8 mouse cellular contexts compared by ENCODE assay signal in genomic region chr4:118566161-118566676, GRCm38 (mm10). TPM values are rescaled to one million over a fixed set of nuclear protein-coding genes. Genes with fewer than 3 reads are reported as not detected.
DNase-seq lines count a peak whose midpoint lies in the region; ATAC-seq and TF ChIP-seq lines count a peak whose summit lies in the region.

No protein-coding gene starts in this region.

- H3K4me3 ChIP-seq in cerebellum, adult 2 months (replicated peaks; ENCODE audit: insufficient read depth, low read depth, low read length), result no peak overlapping the region
- H3K4me3 ChIP-seq in neural tube, embryonic 15.5 days (replicated peaks), result no peak overlapping the region
- no peak overlapping the region for H3K4me3 ChIP-seq in liver, postnatal 0 days (ENCODE audit: low read depth, low read length)

- H3K27ac ChIP-seq in cerebellum, adult 2 months (ENCODE audit: insufficient read depth, low read length), result no peak overlapping the region
- H3K27ac ChIP-seq in neural tube, embryonic 15.5 days (replicated peaks), result no peak overlapping the region
- no peak overlapping the region for H3K27ac ChIP-seq in liver, postnatal 0 days (ENCODE audit: low read depth)

- DNase-seq in cerebellum, adult 2 months, result peak; percentile 21 to 23
- peak; percentile 55 for DNase-seq in neural tube, embryonic 10.5 days (ENCODE audit: extremely low spot score, low spot score)
- DNase-seq in c-Kit-negative CD71-positive TER-119-positive erythroid progenitor cells, embryonic 14.5 days (ENCODE audit: low read depth, low spot score), result peak; percentile 67
- DNase-seq in induced T-regulatory cell, adult 2 months (ENCODE audit: low read depth), result peak; percentile 44
- DNase-seq in liver, postnatal 0 days, result peak; percentile 52
- DNase-seq in testis, postnatal 10 days (ENCODE audit: low spot score), result peak; percentile 57

- H3K9ac ChIP-seq in neural tube, embryonic 15.5 days (replicated peaks), result no peak overlapping the region
- H3K9ac ChIP-seq in liver, postnatal 0 days (replicated peaks), result no peak overlapping the region

- ATAC-seq in cerebellum, adult (ENCODE audit: insufficient number of reproducible peaks, low FRiP score, low TSS enrichment), result no peak
- no peak for ATAC-seq in neural tube, embryonic 15.5 days (ENCODE audit: low FRiP score)
- ATAC-seq in liver, postnatal 0 days, result no peak

- no peaks in the 10 kb centered on the region for H3K4me1 ChIP-seq in cerebellum, adult 2 months (ENCODE audit: control insufficient read depth, insufficient read depth, low read length)
- H3K4me1 ChIP-seq in neural tube, embryonic 15.5 days, result no peaks in the 10 kb centered on the region
- no peaks in the 10 kb centered on the region for H3K4me1 ChIP-seq in liver, postnatal 0 days (ENCODE audit: insufficient read depth)

- no peak overlapping the region for H3K4me2 ChIP-seq in neural tube, embryonic 15.5 days
- H3K4me2 ChIP-seq in liver, postnatal 0 days (ENCODE audit: low read depth, low read length), result no peak overlapping the region

- no peak for TF ChIP-seq POLR2A in cerebellum, adult 2 months (IDR thresholded peaks at IDR 0.05; ENCODE audit: borderline replicate concordance, insufficient read depth, low read length)

- no peak for TF ChIP-seq EP300 in liver, postnatal 0 days (IDR thresholded peaks at IDR 0.05; ENCODE audit: low read depth)

- H3K36me3 ChIP-seq in neural tube, embryonic 15.5 days, result no peaks in the 10 kb centered on the region
- no peaks in the 10 kb centered on the region for H3K36me3 ChIP-seq in liver, postnatal 0 days (replicated peaks; ENCODE audit: insufficient read depth, low read length)

- WGBS in cerebellum, adult 2 months, result 31% methylated on average over 7 of the region's 7 CpGs
- WGBS in neural tube, embryonic 15.5 days, result 33% methylated on average over 7 of the region's 7 CpGs
- WGBS in liver, postnatal 0 days (ENCODE audit: insufficient replicate concordance), result 29% methylated on average over 7 of the region's 7 CpGs

- no peaks in the 10 kb centered on the region for H3K27me3 ChIP-seq in cerebellum, adult 2 months (ENCODE audit: control insufficient read depth, insufficient read depth, low read length)
- H3K27me3 ChIP-seq in neural tube, embryonic 15.5 days (replicated peaks), result no peaks in the 10 kb centered on the region
- H3K27me3 ChIP-seq in liver, postnatal 0 days (ENCODE audit: insufficient read depth, low read length), result no peaks in the 10 kb centered on the region

- no peaks in the 10 kb centered on the region for H3K9me3 ChIP-seq in neural tube, embryonic 15.5 days (replicated peaks)
- no peaks in the 10 kb centered on the region for H3K9me3 ChIP-seq in liver, postnatal 0 days (ENCODE audit: low read length)

- peak; percentile 47; the same call in 1 of the 2 replicates for TF ChIP-seq CTCF in cerebellum, adult 2 months (IDR thresholded peaks at IDR 0.05; ENCODE audit: borderline replicate concordance, insufficient read depth, low read depth, low read length)
- TF ChIP-seq CTCF in liver, postnatal 0 days (IDR thresholded peaks at IDR 0.05; ENCODE audit: low read depth), result peak; percentile 98

RNA-seq across cellular contexts. Expression of gene Tmem125, which starts 22.4 kb away (rescaled TPM):
- polyA plus RNA-seq in cerebellum, adult 2 months (2012; rRNA removed), result 43.5 and 60.1 TPM in 2 replicates
- 0.20 and 1.8 TPM in 2 replicates for polyA plus RNA-seq in neural tube, embryonic 15.5 days (2015; fragmentation: Nextera tagmentation; extraction: Ambion mirVana)
- polyA plus RNA-seq in liver, postnatal 0 days (2015; fragmentation: Nextera tagmentation; extraction: Ambion mirVana), result 3.7 and 4.4 TPM in 2 replicates

RNA-seq across cellular contexts. Expression of gene 2610528J11Rik, which starts 39.4 kb away (rescaled TPM):
- polyA plus RNA-seq in cerebellum, adult 2 months (2012; rRNA removed), result not detected in 2 replicates
- 3.7 TPM in 1 of 2 replicates, not detected in the other for polyA plus RNA-seq in neural tube, embryonic 15.5 days (2015; fragmentation: Nextera tagmentation; extraction: Ambion mirVana)
- 16.2 and 18.8 TPM in 2 replicates for polyA plus RNA-seq in liver, postnatal 0 days (2015; fragmentation: Nextera tagmentation; extraction: Ambion mirVana)

RNA-seq across cellular contexts. Expression of gene Cfap57, which starts 54.4 kb away (rescaled TPM):
- 0.27 and 0.36 TPM in 2 replicates for polyA plus RNA-seq in cerebellum, adult 2 months (2012; rRNA removed)
- 1.3 and 1.5 TPM in 2 replicates for polyA plus RNA-seq in neural tube, embryonic 15.5 days (2015; fragmentation: Nextera tagmentation; extraction: Ambion mirVana)
- polyA plus RNA-seq in liver, postnatal 0 days (2015; fragmentation: Nextera tagmentation; extraction: Ambion mirVana), result 0.36 and 0.42 TPM in 2 replicates

RNA-seq across cellular contexts. Expression of gene Ebna1bp2, which starts 54.4 kb away (rescaled TPM):
- polyA plus RNA-seq in cerebellum, adult 2 months (2012; rRNA removed), result 61.9 and 64.0 TPM in 2 replicates
- polyA plus RNA-seq in neural tube, embryonic 15.5 days (2015; fragmentation: Nextera tagmentation; extraction: Ambion mirVana), result 84.7 and 102 TPM in 2 replicates
- 61.0 and 62.0 TPM in 2 replicates for polyA plus RNA-seq in liver, postnatal 0 days (2015; fragmentation: Nextera tagmentation; extraction: Ambion mirVana)
